Mouse (Mus musculus) brain, embryonic 14.5 days (tissue): ENCODE results near the gene Rnf217. TPM values are rescaled to one million over a fixed set of nuclear protein-coding genes. Genes with fewer than 3 reads are reported as not detected.
A peak's percentile ranks its signal among the peaks of the same experiment; 100 is the strongest.

Source experiments
- DNase-seq: peaks from one replicate; pipeline ENCODE4 v3.0.0-alpha.2; 2011; ENCODE audit warnings: low read depth
- CTCF ChIP-seq: fragments of 200-500 bp; IDR thresholded peaks from 2 replicates; pipeline ENCODE4 v1.5.1; 2012; ENCODE audit warnings: inconsistent platforms, mild to moderate bottlenecking, moderate library complexity, borderline replicate concordance; ENCODE audit not compliant: insufficient read depth, insufficient read length; ENCODE audit errors: extremely low read depth
- POLR2A ChIP-seq: fragments of 200-500 bp; IDR thresholded peaks from 2 replicates; pipeline ENCODE4 v1.6.1; 2012; ENCODE audit warnings: mild to moderate bottlenecking, inconsistent platforms, borderline replicate concordance; ENCODE audit not compliant: poor library complexity, insufficient read depth, insufficient read length, severe bottlenecking; ENCODE audit errors: extremely low read depth
- polyA plus RNA-seq: library from polyadenylated mRNA; depleted of rRNA; stranded (reverse); fragments of >200 nt; gene quantifications from 2 replicates; pipeline ENCODE4 v1.2.3, GENCODE M21; 2012; rRNA removed

Gene Rnf217
- polyA plus RNA-seq = 3.7 and 4.7 TPM in 2 replicates

DNA sequence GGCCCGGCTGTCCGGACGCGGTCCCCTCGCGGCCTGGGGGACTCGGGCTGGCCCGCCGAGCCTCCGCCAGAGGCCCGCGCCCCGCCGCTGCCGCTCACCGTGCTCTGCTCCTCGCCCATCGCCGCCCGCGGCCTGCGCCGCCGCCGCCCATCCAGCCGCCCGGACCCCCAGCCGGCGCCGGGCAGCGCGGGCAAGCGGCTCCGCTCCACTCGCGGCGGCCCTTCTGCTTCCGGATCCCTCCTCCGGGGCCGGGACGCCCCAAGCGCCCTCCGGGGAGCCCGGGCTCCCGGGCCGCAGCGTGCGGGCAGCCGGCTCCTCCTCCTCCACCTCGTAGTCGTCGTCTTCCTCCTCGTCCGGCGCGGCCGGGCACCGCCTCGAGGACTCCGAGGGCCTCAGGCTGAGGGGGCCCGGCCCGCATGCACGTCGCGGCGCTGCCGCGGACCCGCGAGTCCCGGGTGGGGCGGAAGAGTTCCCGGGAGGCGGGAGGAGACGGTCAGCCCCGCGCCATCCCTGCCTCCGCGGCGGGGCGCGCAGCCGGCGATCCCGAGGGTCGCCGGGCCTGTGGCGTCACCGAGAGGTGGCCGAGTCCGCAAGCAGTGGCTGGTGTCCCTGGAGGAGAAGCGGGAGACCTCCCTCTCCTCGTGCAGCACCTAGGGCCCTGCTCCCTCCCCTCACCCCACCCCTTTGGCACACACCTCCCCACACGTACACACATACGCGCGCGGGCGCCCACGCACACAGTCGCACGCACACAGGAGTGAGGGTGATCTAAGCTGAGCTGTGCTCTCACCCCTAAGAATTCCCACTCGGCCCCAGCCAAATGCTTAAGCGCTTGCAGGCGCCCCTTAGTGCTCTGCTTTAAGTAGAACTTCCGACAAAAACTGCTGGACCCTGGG lies at the start of gene Rnf217:
Gene Rnf217, minus strand, starts transcription at position 119 of the 896 bp plus-strand sequence.
- no peak for TF ChIP-seq CTCF
- TF ChIP-seq POLR2A = peak; percentile 48

DNA sequence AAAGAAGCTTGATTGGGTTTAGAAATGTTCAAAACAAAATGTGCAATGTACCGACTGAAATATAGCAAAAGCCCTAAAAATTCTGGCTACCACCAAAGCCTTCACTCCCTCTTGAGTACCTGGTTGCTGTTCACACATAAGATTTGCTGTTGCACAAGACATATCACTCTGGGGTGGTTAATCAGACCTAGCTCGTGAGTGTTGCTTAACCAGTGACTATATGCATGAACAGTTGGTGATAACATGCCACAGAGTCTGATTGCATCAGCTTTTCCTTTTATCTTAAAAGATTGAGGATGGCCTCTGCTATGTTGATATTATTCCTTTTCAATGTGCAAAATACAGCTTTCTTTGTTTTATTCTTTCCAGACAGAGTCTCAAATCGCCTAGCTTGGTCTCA lies 38.3 kb upstream of the Rnf217 start:
- DNase-seq = no peak
- TF ChIP-seq CTCF (no peak), POLR2A (no peak)

More for the DNA sequence above, at the start of gene Rnf217:
- peak; percentile 86 for DNase-seq

DNA sequence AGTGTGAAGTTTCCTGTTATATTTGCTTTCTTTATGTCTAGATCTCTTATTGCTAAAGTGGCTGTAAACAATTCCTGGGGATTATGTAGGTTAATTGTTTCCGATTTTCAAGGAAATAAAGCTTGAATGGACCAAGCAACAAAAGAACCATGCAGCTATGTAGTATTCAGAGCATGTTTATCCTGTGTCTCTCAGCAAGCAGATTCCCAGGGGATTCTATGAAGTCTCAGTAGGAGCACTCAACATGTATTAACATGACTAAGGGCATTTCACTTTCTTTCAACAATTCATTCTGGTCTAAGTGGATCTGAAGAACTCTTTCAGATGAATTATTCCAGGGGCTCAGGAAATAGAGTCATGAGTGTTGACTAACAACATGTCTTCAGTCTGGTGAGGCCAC lies 37.1 kb upstream of the Rnf217 start:
- TF ChIP-seq POLR2A (no peak), CTCF (no peak)
- DNase-seq = peak; percentile 32

DNA sequence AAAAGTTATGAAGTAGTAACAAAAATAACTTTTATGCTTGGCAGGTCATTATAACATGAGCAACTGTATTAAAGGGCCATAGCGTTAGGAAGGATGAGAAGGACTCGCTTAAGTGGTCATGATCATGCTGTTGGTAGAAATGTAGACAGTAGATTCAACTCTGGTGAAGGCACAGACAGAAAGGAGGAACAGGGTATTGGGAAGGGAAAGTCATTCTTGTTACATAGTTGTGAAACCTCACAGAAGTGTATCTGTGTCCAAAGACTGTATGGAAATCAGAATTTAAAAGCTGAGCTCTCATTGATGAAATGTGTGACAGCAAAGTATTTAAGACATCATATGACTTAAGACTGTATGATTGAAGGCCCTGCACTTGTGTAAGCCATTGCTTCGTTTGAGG lies 26.1 kb upstream of the Rnf217 start:
- TF ChIP-seq CTCF (no peak), POLR2A (no peak)
- DNase-seq = no peak

DNA sequence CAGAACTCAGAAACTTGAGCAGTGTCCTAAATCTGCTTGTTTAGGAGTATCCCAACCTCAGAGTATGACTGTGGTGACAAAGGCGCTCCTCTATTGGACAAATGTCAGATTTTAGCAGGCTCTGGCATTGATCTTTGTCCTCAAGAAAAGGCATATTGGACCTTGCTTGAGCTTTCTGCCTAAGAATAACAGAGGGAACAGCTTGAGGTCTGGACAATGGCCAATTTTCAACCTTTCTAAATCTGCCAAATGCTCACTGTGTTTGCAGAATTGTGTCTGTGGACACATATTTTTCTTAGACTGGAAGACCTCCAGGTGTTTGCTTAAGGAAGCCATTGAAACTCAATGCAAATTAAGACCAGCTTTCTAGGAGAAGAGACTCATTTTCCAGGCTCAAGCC lies 23.0 kb upstream of the Rnf217 start:
- DNase-seq = peak; percentile 76
- TF ChIP-seq POLR2A (no peak), CTCF (no peak)

DNA sequence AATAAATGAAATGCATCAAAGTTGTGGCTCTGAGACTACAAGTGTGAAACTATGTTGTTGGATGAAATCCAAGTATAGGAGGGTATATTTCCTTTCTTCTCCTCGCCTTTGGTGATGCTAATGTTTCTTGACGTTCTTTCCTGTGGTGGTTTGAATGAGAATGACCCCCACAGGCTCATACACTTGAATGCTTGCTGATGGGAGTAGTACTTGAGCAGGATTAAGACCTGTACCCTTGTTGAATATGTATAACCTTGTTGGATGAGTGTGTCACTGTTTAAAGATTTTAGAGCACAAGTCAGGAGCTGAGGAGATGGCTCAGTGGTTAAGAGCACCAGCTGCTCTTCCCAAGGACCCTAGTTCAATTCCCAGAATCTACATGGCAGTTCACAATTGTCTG lies 6.4 kb upstream of the Rnf217 start:
- no peak for DNase-seq
- no peak for TF ChIP-seq POLR2A
- TF ChIP-seq CTCF = no peak

DNA sequence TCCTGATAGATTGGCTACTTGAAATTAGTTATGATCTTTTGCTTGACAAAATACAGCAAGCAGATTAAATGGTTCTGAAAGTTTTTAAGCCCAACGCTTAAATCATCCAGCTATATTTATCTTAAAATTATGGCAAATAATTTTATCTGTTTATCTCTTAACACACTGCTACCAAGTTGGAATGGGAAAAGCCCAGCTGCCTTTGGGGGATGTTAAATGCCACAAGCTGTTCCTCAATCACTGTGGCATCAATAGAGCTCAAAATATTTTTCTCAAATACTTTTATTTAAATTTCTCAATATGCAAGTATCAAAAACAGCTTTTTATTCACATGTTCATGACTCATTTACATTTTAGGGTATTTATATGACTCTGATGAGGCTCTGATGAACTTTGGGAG lies 5.1 kb upstream of the Rnf217 start:
- no peak for TF ChIP-seq CTCF
- no peak for TF ChIP-seq POLR2A
- no peak for DNase-seq

DNA sequence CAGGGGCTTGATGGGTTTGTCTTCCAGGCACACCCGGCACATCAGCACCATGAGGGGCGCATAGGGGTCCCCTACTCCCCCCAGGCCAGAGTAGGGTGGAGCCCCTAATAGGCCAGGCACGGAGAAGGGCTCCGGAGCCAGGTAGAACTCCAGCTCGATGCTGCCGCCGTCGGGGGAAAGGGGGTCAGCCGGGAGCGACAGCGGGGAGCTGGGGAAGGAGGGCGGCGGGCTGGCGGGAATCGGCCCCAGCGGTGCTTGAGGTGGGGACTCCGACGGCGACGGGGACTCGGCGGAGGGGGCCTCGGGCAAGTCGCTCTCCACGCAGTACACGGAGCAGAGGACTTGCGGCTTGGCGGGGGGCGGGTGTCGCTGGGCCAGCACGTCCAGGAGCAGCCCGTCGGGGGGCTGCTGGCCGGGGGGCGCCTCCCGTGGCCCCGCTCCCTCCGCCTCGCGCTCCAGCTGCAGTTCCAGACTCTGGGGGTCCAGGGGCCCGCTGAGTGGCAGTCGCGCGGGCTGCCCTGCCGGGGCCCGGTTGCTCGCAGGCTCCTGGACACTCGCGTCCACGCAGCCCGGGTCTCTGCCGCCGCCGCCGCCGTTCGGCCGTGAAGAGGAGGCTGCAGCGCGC lies 431 bp downstream of the Rnf217 start:
- peak; percentile 62 for DNase-seq
- no peak for TF ChIP-seq POLR2A
- no peak for TF ChIP-seq CTCF

DNA sequence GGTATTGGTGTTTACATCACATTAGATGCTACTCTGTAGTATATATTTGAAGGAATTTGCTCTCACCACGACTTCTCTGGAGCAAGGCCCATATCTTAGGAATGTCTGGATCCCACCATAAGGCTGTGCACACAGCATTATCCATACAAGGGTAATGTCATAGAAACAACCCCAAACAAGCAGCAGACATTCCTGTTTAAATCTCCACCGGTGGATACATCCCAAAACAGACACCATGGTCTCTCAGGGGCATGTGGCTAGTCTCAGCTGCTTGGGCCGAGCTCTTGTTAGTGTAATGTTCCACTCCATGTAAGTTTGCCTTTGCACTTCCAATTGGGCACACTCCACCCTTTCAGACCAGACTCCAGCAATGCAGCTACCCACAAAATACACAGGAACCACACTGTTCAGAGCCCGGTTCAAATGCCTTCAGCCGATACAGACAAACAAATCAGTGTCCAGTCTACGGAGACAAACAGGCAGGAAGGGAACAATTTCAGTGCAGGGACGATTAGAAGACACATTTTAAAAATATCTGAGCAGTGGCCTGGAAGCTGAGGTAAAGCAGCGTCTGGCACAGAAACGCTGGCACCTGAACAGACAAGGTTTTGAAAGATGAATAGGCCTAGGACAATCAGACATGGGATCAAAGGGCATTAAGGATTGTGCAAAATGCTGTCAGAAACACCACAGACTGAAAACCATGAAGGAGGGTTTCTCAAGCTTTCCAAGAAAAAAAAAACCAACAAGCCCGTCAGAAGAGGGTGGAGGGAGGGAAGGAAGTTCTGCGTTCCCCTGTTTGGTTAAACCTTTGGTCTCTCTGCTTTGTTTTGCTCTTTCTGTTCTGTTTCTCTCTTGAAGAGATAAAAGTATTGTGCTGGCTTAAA lies 1.8 kb downstream of the Rnf217 start:
- TF ChIP-seq CTCF = no peak
- no peak for TF ChIP-seq POLR2A
- peak; percentile 52 for DNase-seq

DNA sequence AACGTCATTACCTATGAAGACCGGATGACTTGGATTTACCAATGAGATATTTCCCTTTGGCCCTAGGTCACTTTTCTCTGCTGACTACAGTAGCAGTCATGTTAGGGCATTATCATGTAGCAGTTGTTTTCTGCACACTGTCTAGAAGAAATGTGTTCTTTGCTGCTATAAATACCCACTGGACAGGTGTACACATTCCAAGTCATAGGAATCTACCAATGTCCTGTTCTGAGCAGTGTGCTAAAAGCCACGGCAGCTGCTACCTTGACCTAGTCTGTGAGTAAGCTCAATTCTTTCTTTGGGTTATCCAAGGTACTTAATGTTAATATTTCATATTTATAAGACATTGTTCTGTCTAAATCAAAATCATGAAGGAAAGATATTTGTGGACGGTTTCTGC lies 5.1 kb downstream of the Rnf217 start:
- TF ChIP-seq CTCF (no peak), POLR2A (no peak)
- no peak for DNase-seq

DNA sequence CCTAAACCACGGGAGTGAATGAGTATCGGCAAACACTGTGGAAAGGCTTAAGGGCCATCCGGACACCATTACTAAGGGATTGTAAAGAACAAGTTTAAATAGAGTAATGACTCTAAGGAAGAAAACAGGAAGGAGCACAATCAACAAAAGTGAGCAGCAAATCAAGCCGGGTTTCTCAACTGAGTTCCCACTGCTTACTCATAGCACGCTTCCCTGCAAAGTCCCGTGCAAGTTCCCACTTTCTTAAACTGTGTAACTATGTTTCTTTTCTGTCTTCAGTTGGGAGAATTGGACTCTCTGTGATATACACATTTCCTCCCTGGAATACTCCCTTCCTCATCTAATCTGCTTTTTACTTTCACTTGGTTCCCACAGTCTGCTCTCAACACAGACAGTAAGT lies 8.9 kb downstream of the Rnf217 start:
- TF ChIP-seq CTCF (no peak), POLR2A (no peak)
- DNase-seq = no peak

DNA sequence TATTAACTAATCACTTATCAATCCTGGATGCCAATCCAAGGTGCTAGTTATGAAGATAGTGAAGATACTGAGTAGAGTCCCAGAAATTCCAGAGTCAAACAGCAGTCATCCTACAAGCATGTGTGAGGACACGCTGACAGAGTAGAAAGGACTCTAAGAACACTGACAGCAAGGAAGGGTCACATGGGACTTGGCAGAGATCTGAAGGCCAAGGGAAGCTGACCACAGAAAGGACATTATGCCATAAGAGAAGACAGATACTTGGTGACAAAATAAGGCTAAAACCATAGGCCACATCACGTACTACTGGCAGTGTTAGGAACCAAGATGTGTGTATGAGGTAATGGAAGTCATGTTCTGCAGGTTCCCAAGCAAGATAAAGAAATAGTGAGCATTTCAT lies 11.1 kb downstream of the Rnf217 start:
- no peak for DNase-seq
- no peak for TF ChIP-seq POLR2A

DNA sequence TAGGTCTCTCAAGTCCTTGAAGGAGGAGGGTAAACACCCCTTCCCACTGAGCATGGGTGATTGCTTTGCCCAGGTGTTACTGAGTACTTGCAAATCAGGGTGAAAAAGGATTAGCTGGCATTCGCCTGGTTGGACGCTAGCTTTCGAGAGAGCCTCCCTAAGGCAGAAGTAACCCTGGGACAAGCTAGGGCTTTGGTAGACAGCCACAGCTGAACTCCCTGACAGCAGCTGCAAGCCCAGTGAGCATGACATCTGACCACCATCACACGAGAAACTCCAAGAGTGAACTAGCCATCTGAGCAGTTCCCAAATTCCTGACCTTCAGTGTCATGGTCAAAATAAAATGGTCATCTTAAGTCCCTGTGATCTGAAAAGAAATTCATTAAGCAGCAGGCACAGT lies 12.2 kb downstream of the Rnf217 start:
- TF ChIP-seq POLR2A (no peak), CTCF (no peak)
- DNase-seq = no peak
